Mouse (Mus musculus) limb, embryonic 15.5 days (tissue): ENCODE measurements around the gene Gm20388. TPM values are rescaled to one million over a fixed set of nuclear protein-coding genes. Genes with fewer than 3 reads are reported as not detected.
A peak's percentile ranks its signal among the peaks of the same experiment; 100 is the strongest.
"Not testable (repeated sequence)": the region's sequence is repeated elsewhere in the genome, so short reads cannot be mapped to it uniquely, and the experiment has no call there.

Experiments used
- ATAC-seq: fragments of 200-750 bp; cut with Nextera tagmentation; 2 replicates; pipeline ENCODE4 v1.8.0; 2017; ENCODE audit warnings: low read depth, moderate TSS enrichment; ENCODE audit not compliant: insufficient number of reproducible peaks, low FRiP score, low TSS enrichment
- H3K27ac ChIP-seq: fragments of 300-500 bp; sonication (generic); 2 replicates; pipeline ENCODE4 v1.5.1; 2015; ENCODE audit warnings: moderate library complexity, mild to moderate bottlenecking, inconsistent platforms
- H3K27me3 ChIP-seq: fragments of 300-500 bp; sonication (generic); 2 replicates; pipeline ENCODE4 v1.6.1; 2015; ENCODE audit warnings: inconsistent platforms
- H3K36me3 ChIP-seq: fragments of 300-500 bp; sonication (generic); 2 replicates; pipeline ENCODE4 v1.6.1; 2015; ENCODE audit warnings: inconsistent platforms
- H3K4me1 ChIP-seq: fragments of 300-500 bp; sonication (generic); 2 replicates; pipeline ENCODE4 v1.6.1; 2015; ENCODE audit warnings: inconsistent platforms
- H3K4me2 ChIP-seq: fragments of 300-500 bp; sonication (generic); 2 replicates; pipeline ENCODE4 v1.6.1; 2015; ENCODE audit warnings: mild to moderate bottlenecking, inconsistent platforms
- H3K4me3 ChIP-seq: fragments of 300-500 bp; sonication (generic); 2 replicates; pipeline ENCODE4 v1.5.1; 2015; ENCODE audit warnings: mild to moderate bottlenecking, inconsistent platforms
- H3K9ac ChIP-seq: fragments of 300-500 bp; sonication (generic); 2 replicates; pipeline ENCODE4 v1.6.1; 2015; ENCODE audit warnings: inconsistent platforms
- H3K9me3 ChIP-seq: fragments of 300-500 bp; sonication (generic); 2 replicates; pipeline ENCODE4 v1.6.1; 2016; ENCODE audit warnings: inconsistent platforms
- WGBS: fragments of 180-500 bp; shearing (Covaris S2); methylation state at CpG from one replicate; pipeline ENCODE4 v1.1.7; 2015; 5-methylcytosine and 5-hydroxymethylcytosine counted together
- polyA plus RNA-seq: library from polyadenylated mRNA; unstranded; fragments of >200 nt; fragmentation: Nextera tagmentation; extraction: Ambion mirVana; gene quantifications from 2 replicates; pipeline ENCODE4 v1.2.1, GENCODE M21; 2015

Gene Gm20388
- polyA plus RNA-seq, 1 experiment from 2014 or later, result 4.9 TPM

GRCm38 (mm10) chr8:120668374-120668905 lies 757.8 kb downstream of the Gm20388 start, which contains the start of gene Emc8:
Gene Emc8, minus strand, starts transcription at chr8:120668573.
- under 1% methylated on average over 51 of the region's 51 CpGs for WGBS
- H3K36me3 ChIP-seq, result peaks cover 40% of the 10 kb centered on the region
- peak; percentile 11; the same call in 1 of the 2 replicates for ATAC-seq
- no peaks in the 10 kb centered on the region for H3K27me3 ChIP-seq
- H3K4me2 ChIP-seq, result peak within 1 kb of the TSS; percentile 83
- peak within 1 kb of the TSS; percentile 98 for H3K9ac ChIP-seq
- H3K27ac ChIP-seq, result peak within 1 kb of the TSS; percentile 88
- peak within 1 kb of the TSS; percentile 85 for H3K4me3 ChIP-seq
- H3K4me1 ChIP-seq, result peaks cover 40% of the 10 kb centered on the region
- H3K9me3 ChIP-seq, result no peaks in the 10 kb centered on the region

GRCm38 (mm10) chr8:120671775-120672174 lies 761.1 kb downstream of the Gm20388 start:
- Histone ChIP-seq H3K9me3 (no peaks in the 10 kb centered on the region), H3K4me1 (peaks cover 12% of the 10 kb centered on the region), H3K4me3 (no peak overlapping the region), H3K36me3 (peaks cover 53% of the 10 kb centered on the region), H3K9ac (no peak overlapping the region), H3K4me2 (no peak overlapping the region), H3K27me3 (no peaks in the 10 kb centered on the region), H3K27ac (no peak overlapping the region)
- WGBS, result 72% methylated on average over 6 of the region's 6 CpGs
- no peak for ATAC-seq

GRCm38 (mm10) chr8:120672626-120673229 lies 762.1 kb downstream of the Gm20388 start:
- H3K27me3 ChIP-seq, result no peaks in the 10 kb centered on the region
- no peak overlapping the region for H3K4me2 ChIP-seq
- 87% methylated on average over 16 of the region's 16 CpGs for WGBS
- H3K9ac ChIP-seq, result no peak overlapping the region
- no peak for ATAC-seq
- peaks cover 7% of the 10 kb centered on the region for H3K4me1 ChIP-seq
- H3K36me3 ChIP-seq, result peaks cover 53% of the 10 kb centered on the region
- no peaks in the 10 kb centered on the region for H3K9me3 ChIP-seq
- no peak overlapping the region for H3K27ac ChIP-seq
- H3K4me3 ChIP-seq, result no peak overlapping the region

- 94% methylated on average over 7 of the region's 7 CpGs for WGBS
- peaks cover 53% of the 10 kb centered on the region for H3K36me3 ChIP-seq
Measured at GRCm38 (mm10) chr8:120673298-120673697, 762.7 kb downstream of the Gm20388 start.

GRCm38 (mm10) chr8:120675718-120676117 lies 765.1 kb downstream of the Gm20388 start:
- Histone ChIP-seq H3K4me2 (no peak overlapping the region), H3K9ac (no peak overlapping the region), H3K4me3 (no peak overlapping the region), H3K27me3 (no peaks in the 10 kb centered on the region), H3K4me1 (0 out of 2 replicates have a peak, but pooled peaks cover 3% of the 10 kb centered on the region), H3K9me3 (no peaks in the 10 kb centered on the region), H3K27ac (no peak overlapping the region), H3K36me3 (peaks cover 42% of the 10 kb centered on the region)
- ATAC-seq, result no peak
- 76% methylated on average over 8 of the region's 8 CpGs for WGBS

More at GRCm38 (mm10) chr8:120673298-120673697, 762.7 kb downstream of the Gm20388 start:
- no peaks in the 10 kb centered on the region for H3K9me3 ChIP-seq
- H3K27ac ChIP-seq, result no peak overlapping the region
- ATAC-seq, result no peak
- H3K9ac ChIP-seq, result no peak overlapping the region
- peaks cover 7% of the 10 kb centered on the region for H3K4me1 ChIP-seq
- H3K27me3 ChIP-seq, result no peaks in the 10 kb centered on the region
- H3K4me3 ChIP-seq, result no peak overlapping the region
- H3K4me2 ChIP-seq, result no peak overlapping the region

GRCm38 (mm10) chr8:120678447-120678846 lies 767.8 kb downstream of the Gm20388 start:
- 12% methylated on average over 10 of the region's 10 CpGs for WGBS
- Histone ChIP-seq H3K9ac (no peak overlapping the region), H3K9me3 (no peaks in the 10 kb centered on the region), H3K4me1 (0 out of 2 replicates have a peak, but pooled peaks cover 3% of the 10 kb centered on the region), H3K4me3 (no peak overlapping the region), H3K4me2 (no peak overlapping the region), H3K27me3 (peaks cover 5% of the 10 kb centered on the region; the same call in 1 of the 2 replicates), H3K36me3 (peaks cover 16% of the 10 kb centered on the region), H3K27ac (no peak overlapping the region)
- ATAC-seq, result no peak

- Histone ChIP-seq H3K36me3 (peaks cover 7% of the 10 kb centered on the region; the same call in 1 of the 2 replicates), H3K4me3 (no peak overlapping the region), H3K4me1 (peaks cover 10% of the 10 kb centered on the region; the same call in 1 of the 2 replicates), H3K27me3 (peaks cover 5% of the 10 kb centered on the region; the same call in 1 of the 2 replicates), H3K27ac (no peak overlapping the region), H3K9ac (no peak overlapping the region), H3K9me3 (no peaks in the 10 kb centered on the region), H3K4me2 (no peak overlapping the region)
- no peak for ATAC-seq
- 56% methylated on average over 11 of the region's 11 CpGs for WGBS
Measured at GRCm38 (mm10) chr8:120679629-120680387, 769.2 kb downstream of the Gm20388 start.

GRCm38 (mm10) chr8:120680405-120680804 lies 769.8 kb downstream of the Gm20388 start:
- H3K9ac ChIP-seq, H3K4me3 ChIP-seq, H3K9me3 ChIP-seq, H3K4me2 ChIP-seq, H3K27ac ChIP-seq, H3K27me3 ChIP-seq, ATAC-seq, H3K36me3 ChIP-seq: not testable (repeated sequence)
- WGBS, result 56% methylated on average over 7 of the region's 7 CpGs
- peaks cover 16% of the 10 kb centered on the region for H3K4me1 ChIP-seq

- Histone ChIP-seq H3K4me2 (no peak overlapping the region), H3K36me3 (no peaks in the 10 kb centered on the region), H3K4me3 (no peak overlapping the region), H3K9me3 (no peaks in the 10 kb centered on the region), H3K27me3 (peaks cover 5% of the 10 kb centered on the region; the same call in 1 of the 2 replicates), H3K4me1 (peaks cover 20% of the 10 kb centered on the region), H3K9ac (no peak overlapping the region), H3K27ac (no peak overlapping the region)
- ATAC-seq, result no peak
- whole genome bisulfite sequencing, result 68% methylated on average over 10 of the region's 10 CpGs
Measured at GRCm38 (mm10) chr8:120681113-120681512, 770.5 kb downstream of the Gm20388 start.

GRCm38 (mm10) chr8:120683602-120684001 lies 773.0 kb downstream of the Gm20388 start:
- 14% methylated on average over 10 of the region's 10 CpGs for WGBS
- Histone ChIP-seq H3K36me3 (no peaks in the 10 kb centered on the region), H3K4me2 (no peak overlapping the region), H3K9ac (no peak overlapping the region), H3K9me3 (no peaks in the 10 kb centered on the region), H3K27me3 (peaks cover 5% of the 10 kb centered on the region; the same call in 1 of the 2 replicates), H3K27ac (no peak overlapping the region), H3K4me1 (peaks cover 22% of the 10 kb centered on the region), H3K4me3 (no peak overlapping the region)
- ATAC-seq, result no peak

- Histone ChIP-seq H3K4me1 (peaks cover 22% of the 10 kb centered on the region), H3K9ac (no peak overlapping the region), H3K27ac (no peak overlapping the region), H3K36me3 (no peaks in the 10 kb centered on the region), H3K4me2 (no peak overlapping the region), H3K27me3 (peaks cover 5% of the 10 kb centered on the region; the same call in 1 of the 2 replicates), H3K4me3 (no peak overlapping the region), H3K9me3 (no peaks in the 10 kb centered on the region)
- no peak for ATAC-seq
- 62% methylated on average over 5 of the region's 5 CpGs for WGBS
Measured at GRCm38 (mm10) chr8:120684082-120684481, 773.4 kb downstream of the Gm20388 start.

GRCm38 (mm10) chr8:120685097-120685496 lies 774.5 kb downstream of the Gm20388 start:
- Histone ChIP-seq H3K27ac (peak overlapping the region; percentile 77), H3K9ac (no peak overlapping the region)
- 36% methylated on average over 5 of the region's 5 CpGs for WGBS

More at GRCm38 (mm10) chr8:120685097-120685496, 774.5 kb downstream of the Gm20388 start:
- Histone ChIP-seq H3K4me2 (no peak overlapping the region), H3K4me3 (no peak overlapping the region), H3K36me3 (no peaks in the 10 kb centered on the region), H3K4me1 (peaks cover 22% of the 10 kb centered on the region), H3K27me3 (peaks cover 5% of the 10 kb centered on the region; the same call in 1 of the 2 replicates), H3K9me3 (no peaks in the 10 kb centered on the region)
- no peak; the same call in 1 of the 2 replicates for ATAC-seq
